Mouse (Mus musculus) G1E (cell line): Measurements from ENCODE around the gene Gm7579.
"Not testable (repeated sequence)": the region's sequence is repeated elsewhere in the genome, so short reads cannot be mapped to it uniquely, and the experiment has no call there.

ENCODE experiments used
- CTCF ChIP-seq: IDR thresholded peaks from 2 replicates; pipeline ENCODE4 v1.5.1; 2012; ENCODE audit warnings: low read depth, low read length, inconsistent platforms, mixed read lengths
- GATA1 ChIP-seq: IDR thresholded peaks from 2 replicates; pipeline ENCODE4 v1.6.1; 2012; ENCODE audit warnings: borderline replicate concordance, low read length, inconsistent platforms, mixed read lengths
- POLR2AphosphoS5 ChIP-seq: IDR thresholded peaks from 2 replicates; pipeline ENCODE4 v1.6.1; 2012; ENCODE audit warnings: low read depth, low read length, inconsistent platforms; ENCODE audit not compliant: insufficient replicate concordance

DNA sequence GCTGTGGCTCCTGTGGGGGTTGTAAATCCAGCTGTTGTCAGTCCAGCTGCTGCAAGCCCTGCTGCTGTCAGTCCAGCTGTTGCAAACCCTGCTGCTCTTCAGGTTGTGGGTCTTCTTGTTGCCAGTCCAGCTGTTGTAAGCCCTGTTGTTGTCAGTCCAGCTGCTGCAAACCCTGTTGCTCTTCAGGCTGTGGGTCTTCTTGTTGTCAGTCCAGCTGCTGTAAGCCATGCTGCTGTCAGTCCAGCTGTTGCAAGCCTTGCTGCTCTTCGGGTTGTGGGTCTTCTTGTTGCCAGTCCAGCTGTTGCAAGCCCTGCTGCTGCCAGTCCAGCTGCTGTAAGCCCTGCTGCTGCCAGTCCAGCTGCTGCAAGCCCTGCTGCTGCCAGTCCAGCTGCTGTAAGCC, 477 bp downstream of the Gm7579 start:
- TF ChIP-seq CTCF, GATA1, POLR2AphosphoS5: not testable (repeated sequence)
